Mouse (Mus musculus): ENCODE measurements around the gene Cacng7. TPM values are rescaled to one million over a fixed set of nuclear protein-coding genes. Genes with fewer than 3 reads are reported as not detected.

Cacng7 gene
- polyA plus RNA-seq, 1 experiment from 2014 or later = 0.07 TPM

DNA sequence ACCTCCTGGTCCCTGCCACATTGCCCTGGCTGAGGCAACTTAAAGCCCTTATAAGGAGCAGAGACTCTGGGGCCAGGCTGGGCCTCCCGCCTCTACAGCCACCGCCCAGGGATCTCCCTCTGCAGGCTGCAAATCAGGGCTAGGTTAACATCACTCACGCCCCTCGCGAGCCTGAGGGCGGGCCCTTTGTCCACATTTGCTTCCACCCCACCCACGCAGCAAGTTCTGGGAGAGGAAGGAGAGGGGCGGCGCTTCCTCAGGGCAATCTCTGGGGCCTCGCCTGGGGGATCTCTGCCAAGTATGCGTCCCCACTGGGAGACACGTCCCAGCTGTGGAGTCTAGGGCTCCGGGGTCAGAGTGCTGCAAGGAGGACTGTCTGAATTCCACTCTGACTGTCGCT lies 40.0 kb upstream of the Cacng7 start:
- H3K9me3 ChIP-seq (replicated peaks) = no peaks in the 10 kb centered on the region
- peak overlapping the region; percentile 43 for H3K4me3 ChIP-seq
- 0 out of 2 replicates have a peak overlapping the region, but pooled peaks have one; percentile 20 for H3K27ac ChIP-seq
- H3K27me3 ChIP-seq (replicated peaks) = no peaks in the 10 kb centered on the region
- ATAC-seq = peak; percentile 63
- WGBS (ENCODE audit: insufficient replicate concordance) = 2% methylated on average over 14 of the region's 14 CpGs
- peaks cover 19% of the 10 kb centered on the region for H3K36me3 ChIP-seq
- H3K4me1 ChIP-seq = peaks cover 65% of the 10 kb centered on the region
- H3K4me2 ChIP-seq = peak overlapping the region; percentile 73
- H3K9ac ChIP-seq = peak overlapping the region; percentile 35

DNA sequence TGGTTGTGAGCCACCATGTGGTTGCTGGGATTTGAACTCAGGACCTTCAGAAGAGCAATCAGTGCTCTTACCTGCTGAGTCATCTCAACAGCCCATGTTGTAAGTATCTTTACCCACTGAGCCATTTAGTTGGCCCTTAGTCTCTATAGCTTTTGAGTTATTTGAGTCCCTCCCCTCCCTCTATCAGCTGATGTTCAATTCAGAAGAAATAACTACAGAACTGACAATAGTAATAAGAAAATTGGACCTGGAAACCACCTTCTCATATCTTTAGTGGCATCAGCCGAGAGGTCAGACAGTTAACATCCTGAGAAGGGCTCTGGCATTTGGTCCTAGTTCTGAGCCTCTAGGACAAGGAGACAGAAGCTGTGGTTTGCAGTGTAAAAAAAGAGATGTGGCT lies 38.0 kb upstream of the Cacng7 start:
- H3K4me2 ChIP-seq = no peak overlapping the region
- no peaks in the 10 kb centered on the region for H3K9me3 ChIP-seq (replicated peaks)
- H3K9ac ChIP-seq = no peak overlapping the region
- H3K27ac ChIP-seq = no peak overlapping the region
- peaks cover 28% of the 10 kb centered on the region for H3K36me3 ChIP-seq
- peaks cover 55% of the 10 kb centered on the region for H3K4me1 ChIP-seq
- WGBS (ENCODE audit: insufficient replicate concordance) = 43% methylated on average over 1 of the region's 1 CpGs
- 0 out of 2 replicates have a peak, but pooled peaks cover 4% of the 10 kb centered on the region for H3K27me3 ChIP-seq (replicated peaks)
- ATAC-seq = no peak
- H3K4me3 ChIP-seq = no peak overlapping the region

DNA sequence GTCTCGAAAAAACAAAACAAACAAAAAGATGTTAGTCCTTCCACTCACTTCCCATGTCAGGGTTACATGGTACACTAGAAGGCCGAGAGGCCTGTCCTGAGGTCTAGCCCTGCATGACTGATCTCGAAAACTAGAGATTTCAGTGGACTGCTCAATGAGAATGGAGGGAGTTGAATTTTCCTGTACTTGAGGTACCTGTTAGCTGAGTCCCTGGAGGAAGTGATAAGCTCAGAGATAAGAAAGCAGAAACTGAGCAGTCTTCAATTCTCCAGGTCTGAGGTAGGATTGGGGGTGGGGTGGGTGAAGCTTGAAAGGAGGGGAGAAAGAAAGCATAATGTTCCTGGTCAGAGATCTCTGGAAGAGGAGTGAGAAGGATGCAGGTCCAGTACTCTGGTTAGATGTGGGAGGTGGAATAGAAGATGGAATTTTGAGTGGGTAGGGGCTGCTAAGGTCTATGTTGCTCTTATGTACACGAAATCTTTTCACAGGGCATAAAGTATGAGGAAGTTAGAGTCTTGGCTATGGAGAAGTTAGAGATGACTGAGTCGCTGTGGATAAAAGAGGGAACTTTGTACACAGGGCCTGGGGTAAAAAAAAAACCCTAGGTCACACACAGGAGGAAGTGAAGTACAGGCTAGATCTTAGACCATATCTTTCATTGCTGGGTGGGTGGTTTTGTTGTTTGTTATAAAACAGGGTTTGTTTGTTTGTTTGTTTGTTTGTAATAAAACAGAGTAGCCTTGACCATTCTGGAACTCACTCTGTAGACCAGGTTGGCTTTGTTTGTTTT lies 37.2 kb upstream of the Cacng7 start:
- peaks cover 48% of the 10 kb centered on the region for H3K4me1 ChIP-seq
- no peak overlapping the region for H3K4me2 ChIP-seq
- H3K9me3 ChIP-seq (replicated peaks) = no peaks in the 10 kb centered on the region
- WGBS (ENCODE audit: insufficient replicate concordance) = 36% methylated on average over 5 of the region's 5 CpGs
- no peak for ATAC-seq
- H3K27me3 ChIP-seq (replicated peaks) = peaks cover 9% of the 10 kb centered on the region
- no peak overlapping the region for H3K27ac ChIP-seq
- peaks cover 29% of the 10 kb centered on the region for H3K36me3 ChIP-seq
- H3K4me3 ChIP-seq = no peak overlapping the region
- H3K9ac ChIP-seq = no peak overlapping the region

DNA sequence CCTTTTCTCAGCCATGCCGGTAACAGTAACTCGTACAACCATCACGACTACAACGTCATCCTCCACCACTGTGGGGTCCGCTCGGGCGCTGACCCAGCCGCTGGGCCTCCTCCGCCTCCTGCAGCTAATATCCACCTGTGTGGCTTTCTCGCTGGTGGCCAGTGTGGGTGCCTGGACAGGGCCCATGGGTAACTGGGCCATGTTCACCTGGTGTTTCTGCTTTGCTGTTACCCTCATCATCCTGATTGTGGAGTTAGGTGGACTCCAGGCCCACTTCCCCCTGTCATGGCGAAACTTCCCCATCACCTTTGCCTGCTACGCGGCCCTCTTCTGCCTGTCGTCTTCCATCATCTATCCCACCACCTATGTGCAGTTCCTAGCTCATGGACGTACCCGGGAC lies 36.0 kb upstream of the Cacng7 start:
- Histone ChIP-seq H3K9me3 (replicated peaks) (no peaks in the 10 kb centered on the region), H3K4me3 (no peak overlapping the region), H3K4me1 (peaks cover 37% of the 10 kb centered on the region), H3K36me3 (peaks cover 29% of the 10 kb centered on the region), H3K4me2 (no peak overlapping the region), H3K27ac (no peak overlapping the region), H3K9ac (no peak overlapping the region), H3K27me3 (replicated peaks) (peaks cover 21% of the 10 kb centered on the region)
- no peak for ATAC-seq
- WGBS (ENCODE audit: insufficient replicate concordance) = 85% methylated on average over 16 of the region's 16 CpGs

DNA sequence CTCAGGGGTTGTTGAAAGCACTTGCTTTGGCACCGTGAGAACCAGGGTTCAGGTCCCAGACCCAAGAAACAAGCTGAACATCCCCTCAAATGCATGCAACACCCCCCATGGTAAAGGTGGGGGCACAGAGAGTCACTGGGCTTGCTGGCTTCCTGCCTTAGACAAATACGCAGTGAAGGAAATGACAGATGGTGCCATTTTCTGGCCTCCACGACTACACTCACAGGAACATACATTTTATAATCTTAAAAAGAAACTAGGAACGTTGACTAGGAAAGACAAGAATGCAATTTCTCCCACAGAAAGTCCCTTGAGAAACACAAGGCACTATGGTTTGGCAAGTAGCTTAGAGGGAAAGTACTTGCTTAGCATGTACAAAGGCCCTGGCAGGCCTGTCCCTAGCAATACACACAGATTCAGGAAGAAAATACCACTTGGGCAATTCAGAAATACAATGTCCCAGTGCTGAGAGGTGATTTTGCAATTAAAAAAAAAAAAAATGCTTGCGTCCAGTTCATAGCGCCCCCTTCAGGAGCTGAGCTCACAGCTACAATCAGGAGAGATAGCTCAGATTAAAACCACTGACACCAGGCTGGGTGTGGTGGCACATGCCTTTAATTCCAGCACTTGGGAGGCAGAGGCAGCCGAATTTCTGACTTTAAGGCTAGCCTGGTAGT lies 32.7 kb upstream of the Cacng7 start:
- WGBS (ENCODE audit: insufficient replicate concordance) = 42% methylated on average over 7 of the region's 7 CpGs
- Histone ChIP-seq H3K27ac (no peak overlapping the region), H3K4me3 (no peak overlapping the region), H3K9ac (no peak overlapping the region), H3K36me3 (peaks cover 25% of the 10 kb centered on the region), H3K4me1 (peaks cover 23% of the 10 kb centered on the region), H3K4me2 (no peak overlapping the region), H3K9me3 (replicated peaks) (no peaks in the 10 kb centered on the region), H3K27me3 (replicated peaks) (peaks cover 54% of the 10 kb centered on the region)
- no peak for ATAC-seq

DNA sequence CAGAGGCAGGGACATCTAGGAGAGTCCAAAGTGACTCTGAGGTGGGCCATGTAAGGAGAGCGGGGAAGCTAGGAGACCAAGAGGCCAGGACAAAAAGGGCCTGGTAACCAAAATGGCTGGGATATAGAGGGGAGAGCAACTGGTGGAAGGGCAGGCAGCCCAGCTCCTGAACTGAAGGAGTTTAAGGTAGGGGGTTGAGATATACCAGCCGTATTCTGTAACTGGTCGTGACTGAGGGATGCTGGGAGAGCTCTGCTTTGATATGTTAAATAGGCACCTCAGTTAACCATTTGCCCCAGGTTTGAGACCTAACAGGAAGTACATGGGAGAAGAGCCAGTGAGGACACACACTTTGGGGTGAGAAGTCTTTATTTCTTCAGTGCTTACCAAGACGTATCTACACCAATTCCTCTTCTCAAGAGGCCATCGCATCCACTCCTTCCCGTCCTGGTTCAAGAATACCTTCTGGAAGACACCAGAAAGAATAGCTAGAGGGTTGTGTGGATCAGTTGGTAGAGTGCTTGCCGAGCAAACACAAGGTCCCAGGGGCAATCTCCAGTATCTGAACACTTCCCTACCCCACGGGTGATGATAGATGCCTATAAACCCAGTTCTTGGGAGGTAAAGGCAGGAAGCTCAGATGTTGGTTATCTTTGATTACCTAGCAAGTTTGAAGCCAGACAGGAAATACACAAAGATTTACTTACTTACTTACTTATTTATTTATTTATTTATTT lies 31.7 kb upstream of the Cacng7 start:
- H3K9me3 ChIP-seq (replicated peaks) = no peaks in the 10 kb centered on the region
- no peak overlapping the region for H3K4me2 ChIP-seq
- peaks cover 64% of the 10 kb centered on the region for H3K27me3 ChIP-seq (replicated peaks)
- H3K4me3 ChIP-seq = no peak overlapping the region
- no peak overlapping the region for H3K27ac ChIP-seq
- H3K9ac ChIP-seq = no peak overlapping the region
- 41% methylated on average over 8 of the region's 8 CpGs for WGBS (ENCODE audit: insufficient replicate concordance)
- H3K36me3 ChIP-seq = peaks cover 23% of the 10 kb centered on the region
- peaks cover 15% of the 10 kb centered on the region for H3K4me1 ChIP-seq
- no peak for ATAC-seq

DNA sequence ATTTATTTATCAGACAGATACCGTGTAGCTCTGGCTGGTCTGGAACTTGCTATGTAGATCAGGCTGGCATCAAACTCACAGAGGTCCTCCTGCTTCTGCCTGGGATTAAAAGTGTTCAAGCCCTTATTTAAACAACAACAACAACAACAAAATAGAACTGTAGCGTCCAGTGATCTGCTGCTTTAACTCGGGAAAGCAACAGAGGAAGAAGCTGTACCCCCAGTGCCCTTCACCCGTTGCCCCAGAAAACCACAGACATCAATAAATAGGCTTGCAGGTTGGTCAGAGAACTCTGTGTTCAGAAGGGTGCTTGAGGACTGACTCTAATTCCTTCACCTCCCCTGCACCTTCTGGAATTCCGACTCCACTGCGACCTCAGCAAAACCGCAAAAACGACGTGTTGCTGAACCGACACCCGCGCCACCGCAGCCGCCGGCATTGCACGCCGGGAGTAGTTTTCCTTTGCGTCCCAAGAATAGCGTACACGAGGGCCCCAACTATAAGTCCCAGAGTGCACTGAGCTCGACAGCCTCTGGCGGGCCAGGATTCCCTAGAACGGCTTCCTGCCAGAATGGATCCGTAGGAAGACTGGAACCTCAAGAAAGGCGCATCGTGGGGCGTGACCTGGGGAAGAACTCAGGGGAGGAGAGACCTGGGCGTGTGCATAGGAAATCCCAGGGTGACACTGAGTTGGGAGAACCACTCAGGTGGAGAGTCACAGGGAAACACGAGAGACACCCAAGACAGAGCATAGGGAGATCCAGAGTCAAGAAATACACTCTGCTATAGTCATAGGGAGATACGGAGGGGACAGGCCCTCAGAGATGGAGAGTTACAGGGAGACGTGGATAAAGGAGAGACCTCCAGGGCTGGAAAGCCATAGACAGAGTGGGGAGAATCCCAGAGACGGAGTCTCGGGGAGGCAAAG lies 30.9 kb upstream of the Cacng7 start:
- peaks cover 19% of the 10 kb centered on the region for H3K36me3 ChIP-seq
- H3K9me3 ChIP-seq (replicated peaks) = no peaks in the 10 kb centered on the region
- H3K27me3 ChIP-seq (replicated peaks) = peaks cover 72% of the 10 kb centered on the region
- H3K27ac ChIP-seq = no peak overlapping the region
- H3K4me1 ChIP-seq = peaks cover 15% of the 10 kb centered on the region
- WGBS (ENCODE audit: insufficient replicate concordance) = 3% methylated on average over 33 of the region's 33 CpGs
- H3K4me3 ChIP-seq = peak overlapping the region; percentile 23
- peak overlapping the region; percentile 54 for H3K4me2 ChIP-seq
- H3K9ac ChIP-seq = no peak overlapping the region
- ATAC-seq = no peak

DNA sequence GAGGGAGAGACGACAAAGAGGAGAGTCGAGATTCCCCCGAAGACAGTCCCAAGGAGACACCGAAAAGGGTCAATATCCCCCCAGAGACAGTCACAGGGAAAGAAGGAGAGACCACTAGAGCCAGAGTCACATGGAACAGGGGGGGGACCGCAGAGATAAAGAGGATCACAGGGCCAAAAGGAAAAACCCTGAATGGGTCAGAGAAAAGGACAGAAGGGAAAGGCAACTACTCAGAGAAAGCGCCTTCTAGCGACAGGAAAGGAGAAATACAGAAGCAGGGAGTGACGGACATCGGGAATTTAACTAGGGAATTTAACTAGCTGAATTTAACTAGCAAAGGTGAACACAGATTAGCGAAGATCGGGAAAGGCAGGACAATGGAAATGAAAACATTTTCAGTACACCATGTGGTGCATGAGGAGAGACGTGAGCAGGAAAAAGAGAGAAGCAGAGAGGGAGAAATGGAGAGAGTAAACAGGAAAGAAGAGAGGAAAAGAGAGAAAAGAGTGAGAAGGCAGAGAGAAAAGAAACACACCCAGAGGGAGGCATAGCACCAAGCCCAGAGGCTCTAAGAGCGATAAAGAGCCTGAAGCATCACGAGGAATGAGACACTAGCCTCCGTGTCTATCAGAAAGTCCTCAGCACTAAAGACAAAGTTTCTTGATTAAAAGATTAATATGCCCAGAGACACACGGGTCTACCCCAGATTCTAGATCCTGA lies 30.0 kb upstream of the Cacng7 start:
- H3K9ac ChIP-seq = no peak overlapping the region
- 3% methylated on average over 16 of the region's 16 CpGs for WGBS (ENCODE audit: insufficient replicate concordance)
- peak overlapping the region; percentile 30; the same call in 1 of the 2 replicates for H3K4me3 ChIP-seq
- no peaks in the 10 kb centered on the region for H3K9me3 ChIP-seq (replicated peaks)
- H3K27ac ChIP-seq = no peak overlapping the region
- no peak for ATAC-seq
- peak overlapping the region; percentile 54 for H3K4me2 ChIP-seq
- peaks cover 15% of the 10 kb centered on the region for H3K4me1 ChIP-seq
- peaks cover 11% of the 10 kb centered on the region for H3K36me3 ChIP-seq
- H3K27me3 ChIP-seq (replicated peaks) = peaks cover 72% of the 10 kb centered on the region

DNA sequence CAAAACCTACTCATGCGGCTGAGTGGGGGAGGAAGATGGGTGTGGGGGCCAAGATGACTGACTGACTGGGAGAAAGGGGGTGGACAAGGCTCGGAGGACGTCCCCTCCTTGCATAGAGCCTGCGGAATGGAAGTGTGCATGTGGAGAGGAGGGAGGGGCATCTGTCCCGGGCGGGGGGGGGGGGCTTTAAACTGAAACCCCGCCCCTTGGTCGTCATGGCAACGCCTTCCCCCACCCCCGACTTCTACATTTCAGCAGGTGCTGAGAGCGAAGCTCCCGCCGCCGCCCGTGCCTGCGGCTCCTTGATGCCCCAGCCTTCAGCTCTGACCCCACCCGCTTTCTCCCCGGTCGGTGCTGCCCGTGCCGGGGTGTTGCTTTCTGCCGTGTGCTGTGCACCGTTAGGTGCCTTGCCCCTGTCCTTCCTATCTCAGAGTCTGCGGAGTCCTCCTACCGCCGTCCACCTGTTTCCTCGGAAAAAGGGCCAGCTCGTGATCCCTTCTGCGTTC lies 29.4 kb upstream of the Cacng7 start:
- H3K9ac ChIP-seq = no peak overlapping the region
- H3K27ac ChIP-seq = no peak overlapping the region
- H3K4me3 ChIP-seq = peak overlapping the region; percentile 30
- H3K4me2 ChIP-seq = peak overlapping the region; percentile 54
- peaks cover 72% of the 10 kb centered on the region for H3K27me3 ChIP-seq (replicated peaks)
- no peaks in the 10 kb centered on the region for H3K9me3 ChIP-seq (replicated peaks)
- no peak for ATAC-seq
- H3K4me1 ChIP-seq = peaks cover 12% of the 10 kb centered on the region
- under 1% methylated on average over 23 of the region's 29 CpGs for WGBS (ENCODE audit: insufficient replicate concordance)
- peaks cover 7% of the 10 kb centered on the region; the same call in 1 of the 2 replicates for H3K36me3 ChIP-seq

DNA sequence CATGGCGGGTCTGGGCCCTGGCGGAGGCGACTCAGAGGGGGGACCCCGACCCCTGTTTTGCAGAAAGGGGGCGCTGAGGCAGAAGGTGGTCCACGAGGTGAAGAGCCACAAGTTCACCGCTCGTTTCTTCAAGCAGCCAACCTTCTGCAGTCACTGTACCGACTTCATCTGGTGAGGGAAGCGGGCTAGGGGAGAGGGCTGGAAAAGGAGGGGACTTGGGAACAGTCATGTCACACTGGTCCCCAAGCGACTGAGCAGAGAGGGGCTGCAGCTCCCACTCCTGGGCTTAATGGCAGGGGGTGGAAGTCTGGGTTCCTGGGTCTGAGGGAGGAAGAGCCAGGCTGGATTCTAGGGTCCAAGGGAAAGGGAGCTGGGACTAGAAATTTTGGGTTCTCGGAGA lies 29.0 kb upstream of the Cacng7 start:
- Histone ChIP-seq H3K4me3 (peak overlapping the region; percentile 30), H3K4me2 (peak overlapping the region; percentile 54), H3K27me3 (replicated peaks) (peaks cover 72% of the 10 kb centered on the region), H3K27ac (no peak overlapping the region), H3K9ac (no peak overlapping the region), H3K4me1 (peaks cover 9% of the 10 kb centered on the region), H3K36me3 (peaks cover 7% of the 10 kb centered on the region; the same call in 1 of the 2 replicates), H3K9me3 (replicated peaks) (no peaks in the 10 kb centered on the region)
- WGBS (ENCODE audit: insufficient replicate concordance) = 6% methylated on average over 12 of the region's 12 CpGs
- no peak for ATAC-seq
